Mouse (Mus musculus) left cerebral cortex, postnatal 36 days (tissue): ENCODE data around the gene Ttc28. TPM values are rescaled to one million over a fixed set of nuclear protein-coding genes. Genes with fewer than 3 reads are reported as not detected.

Experiments used
- DNase-seq, 2 experiments: peaks; one replicate each; pipeline ENCODE4 v3.0.0; 2021 to 2022; ENCODE audit warnings: low spot score in 2 of 2, mixed read lengths in 1 of 2
- intact Hi-C: fragments of 180-260 bp; cut with DNase I; formaldehyde crosslinking; loops from one replicate; pipeline ENCODE4 v1.15.1; 2025
- total RNA-seq, 2 experiments: library from RNA; stranded (reverse); gene quantifications; 2 replicates each; pipeline ENCODE4 v1.2.3; 2021

Ttc28 gene
- total RNA-seq, 2 experiments from 2014 or later = 9.6 to 11.9 TPM

DNA sequence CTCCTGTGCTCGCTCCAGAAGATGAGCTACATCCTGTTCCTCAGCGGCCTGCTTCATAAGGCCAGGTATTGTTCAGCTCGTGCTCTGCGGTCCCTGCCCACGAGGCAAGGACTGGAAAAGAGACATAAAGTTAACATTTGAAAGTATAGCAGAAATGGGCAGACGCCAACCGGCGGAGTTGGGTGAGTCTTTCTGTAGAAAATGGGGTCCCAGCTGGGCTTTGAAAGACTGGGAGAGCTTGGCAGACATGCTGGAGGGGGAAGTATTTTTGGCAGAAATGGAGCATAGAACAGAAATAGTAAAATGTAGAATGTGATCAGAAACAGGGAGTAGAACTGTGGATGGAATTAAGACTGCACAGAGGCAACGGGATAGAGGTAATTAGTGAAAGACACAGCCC is 149.3 kb downstream of the Ttc28 start:
- intact Hi-C loops = no loop called here
- peak; percentile 23 to 29 for DNase-seq

DNA sequence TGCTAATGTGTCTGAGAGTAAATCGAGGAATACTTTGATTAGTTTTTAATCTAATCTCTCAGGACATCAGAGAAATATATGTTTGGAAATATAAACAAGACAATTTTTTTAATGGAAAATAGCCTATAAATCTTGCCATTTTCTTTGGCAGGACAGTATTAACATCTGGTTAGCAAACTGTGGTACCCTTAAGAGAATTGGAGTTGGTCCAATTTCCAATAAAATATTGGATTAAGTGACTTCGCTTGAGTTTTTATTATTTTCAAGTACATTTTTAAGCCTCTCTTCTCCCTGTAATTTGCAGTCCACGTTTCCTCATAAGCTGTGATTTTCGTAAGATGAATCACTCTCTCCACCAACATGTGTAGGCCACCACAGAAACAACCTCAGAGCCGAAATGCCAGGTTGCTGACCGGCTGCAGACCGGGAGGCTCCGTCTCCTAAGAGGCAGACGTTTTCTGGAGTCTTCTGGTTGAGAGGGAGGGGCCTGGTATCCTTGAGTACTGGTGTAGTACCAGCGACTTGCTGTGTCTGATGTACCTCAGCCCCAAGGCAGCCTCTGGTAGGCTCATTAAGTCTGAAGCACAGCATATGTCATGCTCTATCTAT is 153.2 kb downstream of the Ttc28 start:
- intact Hi-C loops = no loop called here
- DNase-seq = no peak

DNA sequence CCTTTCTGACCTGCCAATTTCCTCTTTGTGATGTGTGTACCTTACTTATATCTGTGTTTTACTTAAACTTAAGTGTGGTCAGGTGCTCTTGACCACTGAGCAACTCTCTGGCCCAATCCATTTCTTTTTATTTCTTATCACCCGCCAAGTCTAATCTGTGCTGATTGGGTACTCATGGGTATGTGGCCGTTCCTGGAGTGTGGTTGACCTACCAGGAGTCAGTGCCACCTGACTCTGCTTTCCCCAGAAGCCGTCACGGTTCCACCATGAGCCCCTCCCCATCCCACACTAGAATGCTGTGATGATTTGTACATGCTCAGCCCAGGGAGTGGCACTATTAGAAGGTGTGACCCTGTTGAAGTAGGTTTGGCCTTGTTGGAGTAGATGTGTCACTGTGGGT is 153.9 kb downstream of the Ttc28 start:
- intact Hi-C loops = no loop called here
- DNase-seq = no peak

DNA sequence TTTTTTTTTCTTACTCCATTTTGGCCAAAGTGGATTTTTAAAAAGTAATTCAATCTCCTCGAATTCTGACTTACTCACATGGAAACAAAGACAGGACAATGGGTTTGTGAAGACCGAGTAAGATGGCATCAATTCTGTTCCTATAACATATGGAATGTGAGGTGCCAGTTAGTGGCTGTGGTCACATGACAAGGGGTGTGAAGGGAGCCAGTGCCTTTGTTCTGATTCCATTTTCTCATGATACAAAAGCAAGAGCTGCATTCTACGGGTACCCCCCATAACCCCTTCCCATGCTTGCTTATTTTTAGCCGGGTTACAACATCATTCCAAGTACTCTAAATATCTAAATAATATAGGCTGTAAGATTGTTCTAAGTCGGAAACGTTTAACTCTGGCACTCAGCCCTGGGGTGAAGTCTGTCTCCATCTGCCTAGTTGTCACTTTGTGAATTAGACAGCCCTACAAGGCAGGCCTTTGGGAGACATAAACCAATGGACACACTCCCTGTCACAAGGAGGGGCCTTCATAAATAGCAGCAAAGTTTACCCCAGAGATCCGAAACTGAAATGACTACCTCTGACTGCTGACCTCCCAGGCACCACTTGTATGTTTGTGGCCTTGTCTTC is 157.6 kb downstream of the Ttc28 start:
- intact Hi-C loops = no loop called here
- DNase-seq = no peak

DNA sequence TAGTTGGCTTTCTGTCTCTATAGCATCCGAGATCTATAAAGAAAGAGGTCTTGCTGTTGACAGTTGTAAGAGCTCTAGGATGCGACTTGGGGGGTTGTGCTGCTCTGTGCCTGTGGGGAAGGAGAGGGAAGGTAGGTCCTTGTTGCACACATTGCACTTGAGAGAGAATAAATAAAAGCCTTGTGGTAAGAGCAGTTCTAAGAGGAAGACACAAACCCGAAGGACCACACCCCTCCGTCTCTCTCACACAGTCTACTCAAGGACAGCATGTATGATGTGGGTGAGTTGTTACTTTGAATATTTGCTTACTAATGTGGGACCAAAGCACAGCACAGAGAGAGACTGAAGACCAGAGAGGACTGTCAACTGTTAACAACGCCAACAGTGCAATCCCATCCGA is 160.2 kb downstream of the Ttc28 start:
- intact Hi-C loops = no loop called here
- DNase-seq = no peak

DNA sequence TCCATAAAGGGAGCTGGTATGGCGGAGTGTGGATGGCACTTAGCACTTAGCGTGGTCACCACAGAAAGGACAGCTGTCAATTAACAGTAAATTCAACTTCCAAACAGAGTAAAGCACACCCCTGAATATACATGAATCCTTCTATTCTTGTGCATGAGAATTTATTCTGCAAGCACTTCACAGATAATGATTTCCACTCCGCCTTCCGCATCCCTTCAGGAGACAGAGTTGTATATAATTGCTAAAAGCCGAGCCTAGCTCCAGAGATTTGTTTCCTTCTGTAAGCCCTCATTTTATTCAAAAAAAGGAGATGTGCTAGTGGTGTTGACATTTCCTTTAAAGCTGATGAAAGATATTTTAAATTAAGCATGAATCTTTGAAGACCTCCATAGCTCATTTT is 162.3 kb downstream of the Ttc28 start:
- no peak for DNase-seq
- intact Hi-C loops = no loop called here

DNA sequence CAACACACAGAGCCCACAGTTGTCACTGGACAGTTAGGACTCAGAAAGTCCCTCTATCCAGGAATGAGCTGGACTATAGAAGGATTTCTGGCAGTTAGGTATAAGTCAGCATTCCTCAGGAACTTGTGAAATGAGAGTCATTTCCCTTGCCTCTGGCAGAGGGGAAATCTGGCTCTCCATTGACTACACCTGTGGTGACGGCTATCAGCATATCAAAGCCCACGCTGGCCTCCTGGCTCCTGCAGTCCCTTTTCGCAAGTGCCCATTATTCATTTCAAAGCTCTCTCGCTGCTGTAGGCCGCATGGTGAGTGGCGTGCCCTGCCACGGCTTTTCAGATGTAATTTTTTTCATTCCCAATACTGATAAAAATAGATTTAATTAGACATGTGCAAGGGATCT is 164.6 kb downstream of the Ttc28 start:
- intact Hi-C loops = no loop called here
- no peak for DNase-seq

DNA sequence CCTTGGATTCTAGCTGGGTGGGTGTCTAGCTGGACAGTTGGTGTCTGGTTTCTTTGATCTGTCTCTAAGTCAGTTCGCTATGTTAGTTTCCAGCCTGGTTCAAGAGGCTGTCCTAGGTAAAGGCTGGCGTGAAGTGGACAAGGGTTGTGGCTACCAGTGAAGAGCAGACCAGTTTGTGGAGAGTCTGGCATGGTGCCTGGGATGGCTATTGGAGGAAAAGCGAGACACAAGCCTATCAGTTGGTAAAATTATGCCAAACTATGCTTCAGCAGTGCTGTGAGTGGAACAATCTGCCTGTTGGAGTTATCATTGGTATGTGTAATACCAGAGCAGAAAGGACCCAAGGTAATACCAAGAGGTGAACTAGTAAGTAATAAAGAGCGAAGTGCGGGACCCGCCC is 166.8 kb downstream of the Ttc28 start:
- DNase-seq = no peak
- intact Hi-C loops = no loop called here

DNA sequence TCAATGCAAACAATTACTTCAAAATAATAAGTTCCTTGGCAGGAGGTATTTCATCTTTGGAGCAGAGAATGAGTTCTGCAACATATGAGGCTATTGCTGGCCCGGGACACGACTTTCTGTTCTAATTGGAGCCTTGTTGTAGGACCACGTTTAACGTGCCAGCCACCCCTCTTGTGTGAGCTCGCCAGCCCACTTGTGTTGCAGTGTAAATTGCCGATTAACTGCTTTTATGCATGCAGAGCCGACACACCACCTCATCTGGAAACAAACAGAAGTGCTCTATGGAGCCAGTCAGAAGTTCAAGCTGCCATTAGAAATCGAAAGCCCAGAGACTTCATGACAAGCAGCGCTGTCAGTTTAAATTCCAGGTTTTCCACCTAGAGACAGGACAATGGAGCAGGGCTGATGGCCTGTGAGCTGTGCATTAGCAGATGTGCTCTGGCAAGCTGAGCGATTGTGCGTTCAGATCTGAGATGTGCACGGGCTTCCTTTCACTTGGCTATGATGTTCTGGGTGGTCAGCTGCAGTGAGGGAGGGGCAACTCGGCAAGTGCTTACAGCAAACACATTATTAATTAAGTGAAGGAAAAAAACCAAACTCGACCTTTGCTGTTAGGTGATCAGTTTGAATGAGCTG is 167.4 kb downstream of the Ttc28 start:
- intact Hi-C loops = no loop called here
- DNase-seq = no peak

DNA sequence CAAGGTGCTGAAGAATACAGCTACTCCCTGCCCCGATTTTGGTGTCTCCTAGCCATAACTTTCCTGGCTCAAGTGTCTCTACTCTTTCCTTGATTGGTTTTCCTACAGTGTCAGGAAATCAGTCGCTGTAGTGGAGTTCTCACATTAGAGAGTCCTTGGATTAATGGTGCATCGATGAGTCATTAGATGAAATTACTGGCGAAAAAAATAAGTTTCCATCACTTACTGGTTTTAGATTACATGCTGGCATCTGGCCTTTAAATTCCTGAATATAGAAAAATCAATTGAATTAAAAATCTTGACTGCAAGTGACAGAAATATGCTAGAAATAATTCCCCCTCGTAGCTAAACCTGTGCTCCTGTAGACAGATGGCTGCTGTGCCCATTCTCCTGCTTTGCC is 168.4 kb downstream of the Ttc28 start:
- intact Hi-C loops = no loop called here
- no peak for DNase-seq

DNA sequence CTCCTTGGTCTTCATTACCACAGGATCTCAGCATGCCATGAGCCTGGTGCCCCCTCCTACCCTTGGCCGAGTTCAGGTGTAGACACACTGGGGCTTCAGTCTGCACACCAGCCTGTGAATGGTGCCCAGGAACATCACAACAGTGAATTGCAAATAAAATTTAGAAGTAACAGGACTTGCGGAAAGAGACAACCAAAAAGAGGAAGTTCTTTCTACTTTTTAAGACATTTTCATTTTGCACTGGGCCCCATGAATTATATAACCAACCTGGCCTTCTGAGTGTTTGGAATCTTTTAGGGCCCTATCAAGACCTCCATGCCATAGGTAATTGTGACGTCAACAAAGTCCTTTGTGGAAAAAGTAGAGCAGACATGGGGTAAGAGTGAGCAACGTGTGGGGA is 170.0 kb downstream of the Ttc28 start:
- DNase-seq = no peak
- intact Hi-C loops = no loop called here

DNA sequence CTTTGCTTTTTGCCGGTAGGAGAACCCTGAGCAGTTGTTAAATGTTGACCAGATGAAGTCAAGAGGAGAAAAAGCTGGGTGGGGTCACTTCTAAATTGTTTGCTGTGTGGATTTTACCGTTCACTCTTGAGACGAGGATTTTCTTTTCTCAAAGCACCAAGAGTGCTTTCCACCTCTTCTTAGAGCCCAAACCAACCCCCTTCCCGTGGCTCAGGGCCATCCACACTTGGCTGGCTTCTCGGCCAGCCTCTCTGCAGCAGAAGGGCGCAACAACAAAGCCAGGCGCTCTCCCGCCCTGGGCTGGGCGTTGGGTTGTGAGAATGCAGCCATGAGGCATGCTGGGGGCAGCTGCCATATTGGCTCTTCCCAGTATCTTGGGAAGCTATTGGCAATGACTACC is 170.5 kb downstream of the Ttc28 start:
- intact Hi-C loops = no loop called here

DNA sequence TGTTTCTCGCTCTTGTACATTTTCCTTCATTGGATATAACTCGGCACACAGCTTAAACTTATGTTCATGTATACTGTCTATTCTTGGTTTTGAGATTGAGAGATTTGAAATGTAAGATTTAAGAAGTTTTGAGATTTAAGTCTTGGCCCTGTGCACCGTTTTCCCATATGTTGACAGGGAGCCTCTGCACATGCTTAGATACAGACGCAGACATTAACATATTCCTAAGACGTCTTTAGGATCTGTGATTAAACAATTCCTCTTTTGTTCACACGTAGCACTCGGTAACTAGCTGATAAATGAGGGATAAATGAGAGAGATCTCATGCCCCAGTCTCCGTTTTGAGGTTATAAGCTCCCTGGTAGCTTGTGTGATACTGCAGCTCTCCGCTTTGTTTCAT is 174.8 kb downstream of the Ttc28 start:
- DNase-seq = no peak
- intact Hi-C loops = no loop called here

More for the DNA sequence above, 170.5 kb downstream of the Ttc28 start:
- no peak for DNase-seq

DNA sequence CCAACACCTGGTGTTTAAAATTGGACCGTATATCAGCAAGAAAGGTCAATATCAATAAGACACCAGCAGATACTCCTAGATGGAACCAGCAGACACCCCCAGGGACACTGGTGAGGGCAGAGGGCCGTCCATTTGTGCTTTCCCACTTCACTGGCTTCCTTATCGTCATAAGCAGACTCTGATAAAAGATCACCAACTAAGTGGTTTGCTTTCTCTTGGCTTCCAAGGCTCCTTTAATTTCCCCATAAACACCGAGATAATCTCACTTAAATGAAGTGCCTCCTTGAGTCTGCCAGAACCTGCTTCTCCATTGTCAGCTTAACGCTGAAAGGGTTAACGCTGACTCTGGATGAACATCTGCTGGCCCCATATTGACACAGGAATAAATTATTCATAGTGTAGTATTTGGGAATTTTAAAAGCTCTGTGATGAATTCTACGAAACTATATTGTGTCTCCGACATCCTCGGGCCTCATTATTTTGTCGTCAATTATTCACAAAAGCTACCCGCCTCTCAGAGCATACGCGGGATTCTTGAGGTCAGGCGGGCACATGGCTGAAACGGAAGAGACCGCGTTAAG is 175.3 kb downstream of the Ttc28 start:
- intact Hi-C loops = no loop called here
- DNase-seq = no peak

DNA sequence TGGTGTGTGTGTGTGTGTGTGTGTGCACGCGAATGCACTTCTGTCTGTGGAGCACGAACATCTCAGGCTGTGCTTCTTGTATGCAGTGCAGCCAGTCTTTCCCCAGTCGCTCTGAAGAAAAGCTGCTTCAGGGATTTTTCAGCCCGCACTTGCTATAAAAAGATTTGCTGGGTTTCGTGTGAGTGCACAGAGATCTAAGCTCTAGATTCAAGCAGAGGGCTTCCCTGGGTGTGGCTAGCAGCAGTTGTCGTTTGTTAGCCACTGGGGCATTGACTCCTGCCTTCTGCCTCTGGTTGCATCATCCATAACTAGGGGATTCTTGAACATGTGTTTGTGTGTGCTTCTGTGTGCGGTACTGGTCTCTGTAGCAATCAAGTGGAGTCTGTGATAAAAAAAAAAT is 175.9 kb downstream of the Ttc28 start:
- peak; percentile 22 to 26 for DNase-seq
- intact Hi-C loops = no loop called here

DNA sequence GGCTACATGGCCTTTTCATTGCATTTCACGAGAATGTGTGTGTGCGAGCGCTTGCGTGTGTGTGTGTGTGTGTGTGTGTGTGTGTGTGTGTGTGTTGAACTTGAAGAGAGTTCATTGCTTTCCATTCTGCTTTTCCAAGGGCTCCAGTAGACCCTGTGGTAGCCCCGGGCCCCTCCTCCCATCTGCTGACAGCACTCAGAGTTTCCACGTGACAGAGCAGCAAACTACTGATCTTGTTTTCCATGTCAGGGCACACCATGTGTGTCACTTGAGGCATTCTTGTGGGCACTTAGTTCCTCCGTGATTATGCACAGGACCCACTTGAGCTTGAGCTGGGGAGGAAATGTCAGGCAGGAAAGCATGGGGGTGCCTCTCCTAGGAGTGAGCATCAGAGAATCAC is 177.5 kb downstream of the Ttc28 start:
- intact Hi-C loops = no loop called here

DNA sequence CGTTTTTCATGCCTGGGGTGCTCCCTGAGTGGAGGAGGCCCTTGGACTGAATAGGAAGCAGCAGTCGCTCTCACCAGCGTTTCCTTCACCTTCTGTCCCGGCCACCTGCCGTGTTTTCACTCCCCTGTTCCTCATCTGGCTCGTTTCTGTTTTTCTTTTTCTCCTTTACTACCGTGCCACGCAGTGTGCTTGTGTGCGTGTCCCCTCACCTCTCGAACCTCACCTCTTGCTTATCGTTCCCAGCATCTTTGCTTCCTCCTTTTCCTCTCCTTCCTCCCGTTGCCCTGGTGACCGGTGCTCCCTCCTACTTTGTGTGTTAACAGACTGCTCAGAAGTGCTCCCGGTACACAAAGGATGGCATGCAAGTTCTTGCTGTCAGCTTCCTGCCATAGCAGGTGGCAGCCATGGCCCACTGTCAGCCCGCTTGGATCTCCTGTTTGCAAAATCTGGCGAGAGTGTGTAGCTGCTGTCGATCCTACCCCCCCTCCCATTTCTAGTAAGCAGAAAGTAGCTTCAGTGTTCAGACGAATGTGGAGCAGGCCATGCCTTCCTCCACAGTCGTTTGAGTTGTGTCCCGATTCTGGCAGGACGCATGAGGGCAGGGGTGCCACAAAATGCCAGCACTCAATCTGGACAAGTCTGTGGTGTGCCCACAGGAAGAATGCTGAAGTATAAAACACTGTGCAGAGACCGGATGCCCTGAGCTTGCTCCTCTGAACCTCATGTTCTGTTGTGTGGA is 179.0 kb downstream of the Ttc28 start:
- DNase-seq = peak; percentile 30
- intact Hi-C loops = no loop called here

More for the DNA sequence above, 177.5 kb downstream of the Ttc28 start:
- DNase-seq = no peak

DNA sequence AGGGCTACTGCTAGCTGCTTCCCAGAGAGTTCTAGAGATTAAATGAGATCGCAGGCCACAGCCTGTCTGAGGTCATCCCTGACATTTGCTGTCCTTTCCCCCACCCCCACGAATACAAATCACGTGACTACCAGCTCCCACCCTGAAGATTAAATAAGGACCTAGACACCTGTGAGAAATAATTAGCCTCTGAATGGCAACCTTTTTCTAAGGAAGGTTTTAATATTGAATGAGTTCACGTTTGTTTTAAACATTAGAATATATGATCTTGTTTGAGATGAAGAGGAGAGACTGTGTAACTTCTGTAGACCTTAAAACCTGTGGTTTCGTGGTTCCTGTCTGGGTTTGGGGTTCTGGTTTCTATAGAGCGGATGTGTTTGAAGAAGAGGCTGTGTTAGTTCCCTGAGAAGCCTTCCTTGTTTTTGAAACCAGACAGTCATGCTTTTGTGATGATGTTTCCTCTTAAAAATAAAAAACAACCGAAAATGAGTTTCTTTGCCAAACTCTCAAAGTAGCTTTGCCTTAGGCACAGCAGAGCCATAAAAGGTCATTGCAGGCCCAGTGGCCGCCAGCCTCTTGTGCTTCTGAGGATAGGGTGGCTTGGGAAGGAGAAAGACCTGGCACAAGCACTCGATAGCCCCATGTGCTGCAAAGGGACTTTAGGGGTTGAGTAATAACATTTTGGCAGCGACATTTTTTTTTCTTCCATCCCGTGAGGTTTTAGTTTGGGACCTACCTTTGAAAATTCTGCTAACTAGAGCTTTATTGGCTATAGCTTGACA is 179.7 kb downstream of the Ttc28 start:
- DNase-seq = no peak
- intact Hi-C loops = no loop called here

DNA sequence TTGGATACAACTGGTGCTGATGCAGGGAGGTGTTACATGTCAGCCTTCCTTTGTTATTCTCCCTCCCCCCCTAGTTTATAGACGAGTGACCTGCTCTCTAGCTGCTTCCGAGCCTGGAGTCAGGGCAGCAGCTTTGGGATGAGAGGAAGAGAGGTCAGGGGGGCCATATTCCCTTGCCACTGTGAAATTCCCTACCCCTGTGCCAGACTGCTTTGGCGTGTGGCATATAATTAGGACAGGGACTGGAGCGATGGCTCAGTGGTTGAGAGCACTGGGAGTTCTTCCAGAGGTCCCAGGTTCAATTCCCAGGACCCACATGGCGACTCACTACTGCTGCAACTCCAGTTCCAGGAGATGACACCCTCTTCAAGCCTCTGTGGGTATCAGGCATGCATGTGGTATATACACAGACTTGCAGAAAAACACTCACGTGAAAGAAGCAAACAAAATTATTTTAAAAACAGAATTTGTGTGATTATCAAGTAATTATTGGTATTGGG is 180.7 kb downstream of the Ttc28 start:
- intact Hi-C loops = no loop called here
- no peak for DNase-seq
